In genomic region chr11:89623698-89624445, GRCm38 (mm10) we compare ENCODE assay signal across 28 mouse cellular contexts.
DNase-seq lines count a peak whose midpoint lies in the region; ATAC-seq and TF ChIP-seq lines count a peak whose summit lies in the region.
"Had no signal": no experiment of that assay in that cellular context is flagged by ENCODE, and none has a peak within 500 bp of the region (broad histone marks: within the 10 kb centered on the region; RNA-seq: fewer than 3 reads in every experiment).

No protein-coding gene starts in this region.

- in situ Hi-C loops in ES-E14 (cut with MboI; ENCODE audit: low sequenced_read_pairs in 2 of 2, unreplicated experiment in 2 of 2), result no loop called here

- H3K4me3 ChIP-seq in ES-E14 (ENCODE audit: insufficient read depth in 1 of 2, low read depth in 1 of 2, low read length in 2 of 2, poor library complexity in 1 of 2, severe bottlenecking in 1 of 2), result no peak overlapping the region
- H3K4me3 ChIP-seq in forebrain, embryonic 12.5 days (replicated peaks), result no peak overlapping the region
- no peak overlapping the region for H3K4me3 ChIP-seq in forebrain, postnatal 0 days (ENCODE audit: low read depth, low read length)
- H3K4me3 ChIP-seq in gastrocnemius, adult 2 months, result no peak overlapping the region
- H3K4me3 ChIP-seq in lung, postnatal 0 days (ENCODE audit: low read depth, low read length), result no peak overlapping the region
- H3K4me3 ChIP-seq: embryonic facial prominence, embryonic 12.5 days; heart, embryonic 15.5 days; intestine, embryonic 15.5 days; limb, embryonic 12.5 days; liver, embryonic 15.5 days; myocyte; neural tube, embryonic 12.5 days had no signal

- DNase-seq in ES-E14 (ENCODE audit: low read depth, low spot score) (no peak), WW6 (ENCODE audit: low read depth, low spot score) (peak; percentile 39)
- no peak for DNase-seq in forebrain, postnatal 0 days
- no peak for DNase-seq in gastrocnemius, postnatal 14 days
- DNase-seq in gastrocnemius, adult 2 months, result no peak
- DNase-seq in lung, postnatal 0 days (ENCODE audit: low spot score), result no peak
- DNase-seq: adrenal gland, adult 8-10 months; cerebellum, adult 11 months; cerebellum, adult 9-10 months; cerebellum, postnatal 36 days; embryo, embryonic 11 days; gastrocnemius, postnatal 10 days; kidney, adult 8-10 months; kidney, postnatal 10 days; lung, embryonic 14.5 days; thymus, postnatal 4 days had no signal

- no peaks in the 10 kb centered on the region for H3K4me1 ChIP-seq in ES-E14 (ENCODE audit: control insufficient read depth in 2 of 2, insufficient read depth in 2 of 2, low read length in 2 of 2, poor library complexity in 1 of 2)
- H3K4me1 ChIP-seq in forebrain, embryonic 12.5 days, result peaks cover 26% of the 10 kb centered on the region
- no peaks in the 10 kb centered on the region for H3K4me1 ChIP-seq in forebrain, postnatal 0 days (ENCODE audit: insufficient read depth)
- no peaks in the 10 kb centered on the region for H3K4me1 ChIP-seq in lung, postnatal 0 days (ENCODE audit: insufficient read depth, low read depth, low read length)
- H3K4me1 ChIP-seq: embryonic facial prominence, embryonic 12.5 days; heart, embryonic 15.5 days; intestine, embryonic 15.5 days; limb, embryonic 12.5 days; liver, embryonic 15.5 days; neural tube, embryonic 12.5 days had no signal

- no peak for TF ChIP-seq CTCF in forebrain, postnatal 0 days (IDR thresholded peaks at IDR 0.05; ENCODE audit: low read depth)
- no peak for TF ChIP-seq CTCF in gastrocnemius, adult 2 months (IDR thresholded peaks at IDR 0.05)
- TF ChIP-seq CTCF in lung, postnatal 0 days (IDR thresholded peaks at IDR 0.05), result no peak

- 44% methylated on average over 13 of the region's 13 CpGs for WGBS in forebrain, embryonic 12.5 days
- WGBS in forebrain, postnatal 0 days, result 36% methylated on average over 13 of the region's 13 CpGs
- 88% methylated on average over 13 of the region's 13 CpGs for WGBS in lung, postnatal 0 days

- no peak overlapping the region for H3K9ac ChIP-seq in ES-E14 (ENCODE audit: insufficient read depth, low read depth, low read length, poor library complexity, severe bottlenecking)
- no peak overlapping the region for H3K9ac ChIP-seq in forebrain, embryonic 12.5 days
- H3K9ac ChIP-seq in forebrain, postnatal 0 days, result no peak overlapping the region
- no peak overlapping the region for H3K9ac ChIP-seq in lung, postnatal 0 days (replicated peaks; ENCODE audit: low read depth)
- H3K9ac ChIP-seq: embryonic facial prominence, embryonic 12.5 days; heart, embryonic 15.5 days; intestine, embryonic 15.5 days; limb, embryonic 12.5 days; liver, embryonic 15.5 days; lung, embryonic 14.5 days; neural tube, embryonic 12.5 days had no signal

- no peaks in the 10 kb centered on the region for H3K9me3 ChIP-seq in ES-E14 (ENCODE audit: control insufficient read depth, insufficient read depth, low read depth, low read length)
- H3K9me3 ChIP-seq in forebrain, embryonic 12.5 days, result no peaks in the 10 kb centered on the region
- no peaks in the 10 kb centered on the region for H3K9me3 ChIP-seq in forebrain, postnatal 0 days (ENCODE audit: low read length)
- no peaks in the 10 kb centered on the region for H3K9me3 ChIP-seq in lung, postnatal 0 days (ENCODE audit: low read length)
- H3K9me3 ChIP-seq: embryonic facial prominence, embryonic 12.5 days; heart, embryonic 15.5 days; intestine, embryonic 15.5 days; limb, embryonic 12.5 days; liver, embryonic 15.5 days; neural tube, embryonic 12.5 days had no signal

- H3K4me2 ChIP-seq in forebrain, embryonic 12.5 days, result 0 out of 2 replicates have a peak overlapping the region, but pooled peaks have one; percentile 10
- no peak overlapping the region for H3K4me2 ChIP-seq in forebrain, postnatal 0 days (ENCODE audit: low read depth)
- no peak overlapping the region for H3K4me2 ChIP-seq in lung, postnatal 0 days (replicated peaks; ENCODE audit: low read depth, low read length)
- H3K4me2 ChIP-seq: embryonic facial prominence, embryonic 12.5 days; heart, embryonic 15.5 days; intestine, embryonic 15.5 days; limb, embryonic 12.5 days; liver, embryonic 15.5 days; lung, embryonic 14.5 days; midbrain, embryonic 11.5 days; neural tube, embryonic 12.5 days had no signal

- peaks cover 4% of the 10 kb centered on the region; the same call in 1 of the 2 replicates for H3K27me3 ChIP-seq in forebrain, embryonic 12.5 days
- H3K27me3 ChIP-seq in forebrain, postnatal 0 days (ENCODE audit: insufficient read depth, low read length), result no peaks in the 10 kb centered on the region
- H3K27me3 ChIP-seq in lung, postnatal 0 days (replicated peaks; ENCODE audit: insufficient read depth, low read length), result no peaks in the 10 kb centered on the region
- H3K27me3 ChIP-seq: embryonic facial prominence, embryonic 12.5 days; heart, embryonic 15.5 days; intestine, embryonic 15.5 days; limb, embryonic 12.5 days; liver, embryonic 15.5 days; neural tube, embryonic 12.5 days had no signal

- intact Hi-C loops in gastrocnemius, postnatal 14 days (cut with DNase I; ENCODE audit: low total_unique reads), result no loop called here
- intact Hi-C loops in gastrocnemius, adult 2 months (cut with DNase I), result no loop called here

- H3K36me3 ChIP-seq in ES-E14 (ENCODE audit: control insufficient read depth, insufficient read depth, low read length, poor library complexity, severe bottlenecking), result no peaks in the 10 kb centered on the region
- H3K36me3 ChIP-seq in forebrain, embryonic 12.5 days (replicated peaks), result no peaks in the 10 kb centered on the region
- H3K36me3 ChIP-seq in forebrain, postnatal 0 days (ENCODE audit: insufficient read depth), result no peaks in the 10 kb centered on the region
- H3K36me3 ChIP-seq in lung, postnatal 0 days (ENCODE audit: insufficient read depth, low read length), result no peaks in the 10 kb centered on the region
- H3K36me3 ChIP-seq: embryonic facial prominence, embryonic 12.5 days; heart, embryonic 15.5 days; intestine, embryonic 15.5 days; limb, embryonic 12.5 days; liver, embryonic 15.5 days; neural tube, embryonic 12.5 days had no signal

- ATAC-seq in forebrain, embryonic 12.5 days (ENCODE audit: low FRiP score), result peak; percentile 70
- ATAC-seq in forebrain, postnatal 0 days, result peak; percentile 25; the same call in 1 of the 2 replicates
- ATAC-seq in lung, postnatal 0 days, result no peak
- ATAC-seq: CD4-positive, CD25-positive, alpha-beta regulatory T cell, adult 4 months; hindbrain, postnatal 0 days; intestine, embryonic 15.5 days; midbrain, embryonic 16.5 days had no signal

- no peak for TF ChIP-seq EP300 in lung, postnatal 0 days (IDR thresholded peaks at IDR 0.05)

- no peak overlapping the region for H3K27ac ChIP-seq in ES-E14 (ENCODE audit: insufficient read depth, low read depth, low read length, poor library complexity, severe bottlenecking)
- H3K27ac ChIP-seq in forebrain, embryonic 12.5 days, result peak overlapping the region; percentile 65; the same call in 1 of the 2 replicates
- no peak overlapping the region for H3K27ac ChIP-seq in forebrain, postnatal 0 days (ENCODE audit: low read depth, low read length)
- H3K27ac ChIP-seq in gastrocnemius, adult 2 months, result no peak overlapping the region
- H3K27ac ChIP-seq in lung, postnatal 0 days (ENCODE audit: low read length), result no peak overlapping the region
- H3K27ac ChIP-seq: embryonic facial prominence, embryonic 12.5 days; heart, embryonic 15.5 days; hindbrain, postnatal 0 days; intestine, embryonic 15.5 days; limb, embryonic 12.5 days; liver, embryonic 15.5 days; neural tube, embryonic 12.5 days had no signal

TF ChIP-seq in ES-E14, 5 proteins besides CTCF, POLR2A, EP300 and RAD21:
- TF ChIP-seq MAFK (IDR thresholded peaks at IDR 0.05; ENCODE audit: insufficient read depth, low read depth, low read length) (no peak), ZC3H11A (IDR thresholded peaks at IDR 0.05; ENCODE audit: borderline replicate concordance, low read depth, low read length) (no peak), CHD2 (IDR thresholded peaks at IDR 0.05; ENCODE audit: low read depth, low read length) (0 out of 2 replicates have a peak, but pooled peaks have one; percentile 19)
TF ChIP-seq in ES-E14: peak in this region for 1.
